9 mouse cellular contexts compared by ENCODE assay signal in genomic region chr5:90286559-90286958, GRCm38 (mm10).
DNase-seq lines count a peak whose midpoint lies in the region; ATAC-seq and TF ChIP-seq lines count a peak whose summit lies in the region.
"Had no signal": no experiment of that assay in that cellular context is flagged by ENCODE, and none has a peak within 500 bp of the region (broad histone marks: within the 10 kb centered on the region; RNA-seq: fewer than 3 reads in every experiment).

No protein-coding gene starts in this region.

- H3K36me3 ChIP-seq in limb, embryonic 11.5 days (ENCODE audit: control insufficient read depth, insufficient read depth, low read length): peaks cover 8% of the 10 kb centered on the region
- peaks cover 37% of the 10 kb centered on the region for H3K36me3 ChIP-seq in spleen, adult 2 months (ENCODE audit: control insufficient read depth, insufficient read depth, low read length)
- H3K36me3 ChIP-seq in forebrain, embryonic 12.5 days (replicated peaks): peaks cover 64% of the 10 kb centered on the region

- no peaks in the 10 kb centered on the region for H3K9me3 ChIP-seq in limb, embryonic 11.5 days (ENCODE audit: control insufficient read depth, low read length)
- no peaks in the 10 kb centered on the region for H3K9me3 ChIP-seq in forebrain, embryonic 12.5 days
- H3K9me3 ChIP-seq: embryonic facial prominence, embryonic 12.5 days had no signal

- no peaks in the 10 kb centered on the region for H3K27me3 ChIP-seq in limb, embryonic 11.5 days (ENCODE audit: control insufficient read depth, insufficient read depth, low read length)
- no peaks in the 10 kb centered on the region for H3K27me3 ChIP-seq in spleen, adult 2 months (ENCODE audit: control insufficient read depth, insufficient read depth, low read length)
- no peaks in the 10 kb centered on the region for H3K27me3 ChIP-seq in forebrain, embryonic 12.5 days
- H3K27me3 ChIP-seq: embryonic facial prominence, embryonic 12.5 days had no signal

- DNase-seq in gastrocnemius, postnatal 10 days: peak; percentile 30
- no peak for DNase-seq in gastrocnemius, adult 8-10 months (ENCODE audit: low spot score in 2 of 2)
- peak; percentile 63 for DNase-seq in right cerebral cortex, postnatal 4 days
- DNase-seq in right cerebral cortex, adult 18-20 months: no peak
- peak; percentile 57 for DNase-seq in limb, embryonic 11.5 days (ENCODE audit: low spot score)
- DNase-seq in spleen, adult 2 months (ENCODE audit: low read depth in 1 of 2, low spot score in 2 of 2): peak; percentile 7 to 46

- no peaks in the 10 kb centered on the region for H3K4me1 ChIP-seq in limb, embryonic 11.5 days (ENCODE audit: control insufficient read depth, insufficient read depth, low read length)
- no peaks in the 10 kb centered on the region for H3K4me1 ChIP-seq in spleen, adult 2 months (ENCODE audit: control insufficient read depth, insufficient read depth, insufficient read length)
- H3K4me1 ChIP-seq in forebrain, embryonic 12.5 days: no peaks in the 10 kb centered on the region
- H3K4me1 ChIP-seq: embryonic facial prominence, embryonic 12.5 days had no signal

- no peak overlapping the region for H3K27ac ChIP-seq in limb, embryonic 11.5 days (replicated peaks; ENCODE audit: low read depth, low read length)
- no peak overlapping the region for H3K27ac ChIP-seq in spleen, adult 2 months (ENCODE audit: insufficient read depth, low read length)
- H3K27ac ChIP-seq in forebrain, embryonic 12.5 days: no peak overlapping the region
- H3K27ac ChIP-seq: embryonic facial prominence, embryonic 12.5 days had no signal

- TF ChIP-seq CTCF in spleen, adult 2 months (IDR thresholded peaks at IDR 0.05; ENCODE audit: extremely low read depth, insufficient read depth, insufficient read length, insufficient replicate concordance): no peak

- 79% methylated on average over 2 of the region's 2 CpGs for WGBS in limb, embryonic 11.5 days
- 72% methylated on average over 2 of the region's 2 CpGs for WGBS in spleen, adult 2 months
- 73% methylated on average over 2 of the region's 2 CpGs for WGBS in forebrain, embryonic 12.5 days

- no peak overlapping the region for H3K4me2 ChIP-seq in limb, embryonic 11.5 days (ENCODE audit: low read depth, severe bottlenecking)
- no peak overlapping the region for H3K4me2 ChIP-seq in forebrain, embryonic 12.5 days
- H3K4me2 ChIP-seq: embryonic facial prominence, embryonic 12.5 days had no signal

- no peak overlapping the region for H3K4me3 ChIP-seq in limb, embryonic 11.5 days (ENCODE audit: low read depth, low read length)
- no peak overlapping the region for H3K4me3 ChIP-seq in spleen, adult 2 months (ENCODE audit: extremely low read depth, insufficient read depth, insufficient read length)
- no peak overlapping the region for H3K4me3 ChIP-seq in forebrain, embryonic 12.5 days (replicated peaks)
- H3K4me3 ChIP-seq: embryonic facial prominence, embryonic 12.5 days had no signal

- TF ChIP-seq POLR2A in spleen, adult 2 months (IDR thresholded peaks at IDR 0.05; ENCODE audit: low read depth, low read length): no peak

- no peak overlapping the region for H3K9ac ChIP-seq in limb, embryonic 11.5 days (ENCODE audit: low read length)
- no peak overlapping the region for H3K9ac ChIP-seq in forebrain, embryonic 12.5 days
- H3K9ac ChIP-seq: embryonic facial prominence, embryonic 12.5 days had no signal

- ATAC-seq in common myeloid progenitor, adult 5-6 weeks (replicated peaks; ENCODE audit: low read depth, poor library complexity, severe bottlenecking): peak; percentile 90
- no peak for ATAC-seq in limb, embryonic 11.5 days (ENCODE audit: insufficient number of reproducible peaks, low FRiP score, low TSS enrichment, low read depth)
- no peak for ATAC-seq in forebrain, embryonic 12.5 days (ENCODE audit: low FRiP score)

Comparison
In these comparisons a context has a peak if more than half of its experiments do, and no peak if none do; other contexts are left out.
1. DNase-seq: peak in gastrocnemius, postnatal 10 days (single experiment), right cerebral cortex, postnatal 4 days (single experiment), limb, embryonic 11.5 days (single experiment) and spleen, adult 2 months (2 of 2); none in gastrocnemius, adult 8-10 months (0 of 2) and right cerebral cortex, adult 18-20 months (single experiment).